Mouse (Mus musculus) lung, embryonic 14.5 days (tissue): ENCODE results near the gene Ets2. TPM values are rescaled to one million over a fixed set of nuclear protein-coding genes. Genes with fewer than 3 reads are reported as not detected.
A peak's percentile ranks its signal among the peaks of the same experiment; 100 is the strongest.

Experiments
- ATAC-seq: fragments of 200-750 bp; cut with Nextera tagmentation; 2 replicates; pipeline ENCODE4 v1.8.0; 2017; ENCODE audit warnings: mild to moderate bottlenecking, moderate TSS enrichment, moderate library complexity; ENCODE audit not compliant: insufficient read depth
- DNase-seq: peaks from one replicate; pipeline ENCODE4 v3.0.0-alpha.2; 2015
- H3K27ac ChIP-seq: fragments of 300-500 bp; sonication (generic); 2 replicates; pipeline ENCODE4 v1.5.1; 2014; ENCODE audit warnings: low read depth, mild to moderate bottlenecking, moderate library complexity
- H3K27me3 ChIP-seq: fragments of 300-500 bp; sonication (generic); 2 replicates; pipeline ENCODE4 v1.6.1; 2014; ENCODE audit warnings: low read length, control low read depth; ENCODE audit not compliant: insufficient read depth
- H3K36me3 ChIP-seq: fragments of 300-500 bp; sonication (generic); 2 replicates; pipeline ENCODE4 v1.6.1; 2014; ENCODE audit warnings: control low read depth; ENCODE audit not compliant: insufficient read depth
- H3K4me1 ChIP-seq: fragments of 300-500 bp; sonication (generic); 2 replicates; pipeline ENCODE4 v1.6.1; 2014; ENCODE audit warnings: antibody characterized with exemption, control low read depth; ENCODE audit not compliant: insufficient read depth
- H3K4me2 ChIP-seq: fragments of 300-500 bp; sonication (generic); 2 replicates; pipeline ENCODE4 v1.6.1; 2014; ENCODE audit warnings: mild to moderate bottlenecking
- H3K4me3 ChIP-seq: fragments of 300-500 bp; sonication (generic); 2 replicates; pipeline ENCODE4 v1.5.1; 2014; ENCODE audit warnings: low read depth, low read length
- H3K9ac ChIP-seq: fragments of 300-500 bp; sonication (generic); 2 replicates; pipeline ENCODE4 v1.6.1; 2014
- H3K9me3 ChIP-seq: fragments of 300-500 bp; sonication (generic); 2 replicates; pipeline ENCODE4 v1.6.1; 2016; ENCODE audit warnings: low read depth, low read length, control low read depth
- CTCF ChIP-seq: IDR thresholded peaks from 2 replicates; pipeline ENCODE4 v1.5.1; 2016; ENCODE audit warnings: antibody characterized with exemption, low read depth
- WGBS: fragments of 180-500 bp; shearing (Covaris S2); extraction: QIAGEN DNeasy Blood & Tissue Kit; methylation state at CpG from one replicate; pipeline ENCODE4 v1.1.7; 2014; 5-methylcytosine and 5-hydroxymethylcytosine counted together
- polyA plus RNA-seq: library from polyadenylated mRNA; unstranded; fragments of >200 nt; fragmentation: Nextera tagmentation; extraction: Ambion mirVana; gene quantifications from 2 replicates; pipeline ENCODE4 v1.2.1, GENCODE M21; 2014

The Ets2 gene
- polyA plus RNA-seq, 1 experiment from 2014 or later = 72.6 TPM

GRCm38 (mm10) chr16:95699721-95700120 is 2.2 kb upstream of the Ets2 start:
- Histone ChIP-seq H3K36me3 (peaks cover 6% of the 10 kb centered on the region), H3K9me3 (no peaks in the 10 kb centered on the region), H3K4me1 (peaks cover 15% of the 10 kb centered on the region), H3K27ac (peak overlapping the region; percentile 61), H3K9ac (no peak overlapping the region), H3K4me2 (no peak overlapping the region), H3K4me3 (no peak overlapping the region), H3K27me3 (no peaks in the 10 kb centered on the region)
- 29% methylated on average over 3 of the region's 3 CpGs for WGBS
- ATAC-seq (peak; percentile 22; the same call in 1 of the 2 replicates), DNase-seq (peak; percentile 46)
- TF ChIP-seq CTCF = no peak

- DNase-seq (no peak), ATAC-seq (no peak)
- H3K9me3 ChIP-seq = no peaks in the 10 kb centered on the region
- WGBS = 56% methylated on average over 7 of the region's 7 CpGs
- peaks cover 15% of the 10 kb centered on the region for H3K4me1 ChIP-seq
- H3K27ac ChIP-seq = peak overlapping the region; percentile 36
- H3K27me3 ChIP-seq = no peaks in the 10 kb centered on the region
- TF ChIP-seq CTCF = no peak
- H3K36me3 ChIP-seq = peaks cover 7% of the 10 kb centered on the region
- no peak overlapping the region for H3K9ac ChIP-seq
- H3K4me2 ChIP-seq = no peak overlapping the region
- H3K4me3 ChIP-seq = no peak overlapping the region
These were observed 1.7 kb upstream of the Ets2 start for GRCm38 (mm10) chr16:95700224-95700623.

DNA sequence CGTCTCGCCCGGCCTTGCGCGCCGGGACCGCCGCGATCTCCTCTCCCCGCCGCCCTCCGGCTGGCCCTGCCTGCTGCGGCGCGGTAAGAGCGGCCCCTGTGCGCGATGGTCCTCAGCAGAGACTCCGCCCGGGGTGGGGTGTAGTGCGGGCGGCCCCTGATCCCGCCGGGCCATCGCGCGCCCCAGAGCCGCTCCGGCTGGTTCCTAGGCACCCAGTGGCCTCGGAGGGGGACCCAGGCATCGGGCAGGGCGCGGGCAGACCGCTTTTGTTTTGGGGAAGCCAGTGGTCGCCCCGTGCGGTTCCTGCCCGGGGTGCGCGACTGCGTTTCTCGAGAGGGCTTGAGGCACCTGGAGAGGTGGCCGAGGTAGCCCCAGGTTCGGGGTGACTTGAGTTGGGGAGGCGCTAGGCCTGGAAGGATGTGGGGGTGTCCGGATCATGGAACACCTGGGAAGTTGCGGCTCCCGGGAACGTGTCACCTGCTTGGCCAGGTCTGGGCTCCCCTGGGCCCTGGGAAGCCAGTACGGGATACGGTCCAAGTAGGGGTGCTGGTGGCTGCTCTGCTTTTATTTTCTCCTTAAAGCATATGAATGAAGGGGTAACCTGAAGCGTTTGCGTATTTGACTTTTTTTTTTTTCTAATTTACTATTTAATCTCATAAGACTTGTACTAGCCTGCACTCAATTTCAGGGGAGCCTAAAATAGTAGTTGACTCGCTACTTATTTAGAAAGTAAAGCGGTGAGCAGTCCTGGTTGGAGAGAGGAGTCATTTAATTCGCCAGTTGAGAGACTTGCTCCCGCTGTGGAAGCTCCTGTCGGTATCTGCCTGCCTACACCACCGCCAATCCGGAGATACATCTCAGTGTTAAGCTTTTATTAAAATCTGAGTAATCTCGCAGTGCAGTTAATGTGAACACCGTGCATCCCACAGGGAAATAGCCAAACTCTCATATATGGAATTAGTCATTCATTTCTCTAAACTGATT is 979 bp downstream of the Ets2 start:
- Histone ChIP-seq H3K4me1 (peaks cover 19% of the 10 kb centered on the region), H3K27ac (peak overlapping the region; percentile 97), H3K9me3 (no peaks in the 10 kb centered on the region), H3K36me3 (peaks cover 21% of the 10 kb centered on the region), H3K9ac (peak overlapping the region; percentile 98), H3K27me3 (no peaks in the 10 kb centered on the region), H3K4me2 (peak overlapping the region; percentile 82), H3K4me3 (peak overlapping the region; percentile 93)
- WGBS = under 1% methylated on average over 57 of the region's 62 CpGs
- no peak for TF ChIP-seq CTCF
- DNase-seq (peak; percentile 62), ATAC-seq (peak; percentile 81)

DNA sequence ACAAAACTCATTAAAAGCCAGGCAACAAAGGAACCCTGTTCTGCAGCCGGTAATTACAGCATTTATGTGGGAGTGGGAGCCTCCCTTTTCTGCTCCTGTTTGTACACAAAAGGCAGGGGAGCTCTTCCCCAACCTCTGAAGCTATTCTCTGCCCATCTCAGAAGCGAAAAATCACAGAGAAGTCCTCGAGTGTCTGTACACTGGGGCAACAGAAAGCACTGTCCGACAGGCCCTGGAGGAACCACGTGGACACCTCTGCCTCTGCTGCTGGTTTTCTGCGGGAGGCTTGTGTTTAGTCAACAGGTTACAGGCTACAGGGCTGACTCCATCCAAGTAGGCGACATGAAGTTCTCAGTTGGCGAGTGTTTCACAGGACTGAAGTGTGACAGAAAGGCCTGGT is 2.1 kb downstream of the Ets2 start:
- no peaks in the 10 kb centered on the region for H3K9me3 ChIP-seq
- WGBS = 10% methylated on average over 8 of the region's 8 CpGs
- no peak for TF ChIP-seq CTCF
- H3K27ac ChIP-seq = peak overlapping the region; percentile 54; the same call in 1 of the 2 replicates
- peaks cover 23% of the 10 kb centered on the region for H3K4me1 ChIP-seq
- H3K36me3 ChIP-seq = peaks cover 29% of the 10 kb centered on the region
- peak overlapping the region; percentile 58 for H3K9ac ChIP-seq
- peak overlapping the region; percentile 93 for H3K4me3 ChIP-seq
- H3K4me2 ChIP-seq = peak overlapping the region; percentile 82
- peak; percentile 47 for DNase-seq
- no peak for ATAC-seq
- H3K27me3 ChIP-seq = no peaks in the 10 kb centered on the region

DNA sequence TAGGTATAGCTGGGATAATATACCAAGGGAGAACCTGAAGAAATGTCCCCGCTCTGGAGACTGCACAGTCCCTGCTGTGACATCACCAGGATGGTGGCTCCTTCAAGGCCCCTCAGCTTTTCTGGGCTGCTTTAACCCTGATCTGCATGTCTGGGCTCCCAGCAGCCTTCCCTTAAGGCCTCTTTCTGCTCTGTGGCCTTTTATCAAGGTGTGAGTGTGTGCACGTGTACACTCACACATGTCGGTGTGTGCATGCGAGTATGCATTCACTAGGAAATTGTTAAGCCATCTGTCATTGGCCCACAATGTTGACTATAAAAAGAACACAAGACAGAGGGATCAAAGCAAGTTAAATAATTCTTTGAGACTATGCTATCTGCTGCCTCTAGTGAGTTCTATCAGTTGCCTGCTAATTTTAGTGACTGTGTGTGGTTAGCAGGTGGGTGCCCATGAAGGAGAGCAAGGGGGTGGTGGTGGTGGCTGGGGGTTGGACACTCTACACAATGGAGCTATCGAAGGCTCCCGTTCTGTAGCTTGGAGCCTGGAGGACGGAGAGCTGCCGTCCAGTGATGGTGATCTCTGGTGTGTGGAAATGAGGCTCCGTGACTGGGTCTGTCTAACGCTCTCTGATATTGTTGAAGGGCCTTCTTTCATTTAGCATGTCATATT is 2.9 kb downstream of the Ets2 start:
- no peaks in the 10 kb centered on the region for H3K27me3 ChIP-seq
- ATAC-seq (no peak), DNase-seq (no peak)
- peak overlapping the region; percentile 82 for H3K4me2 ChIP-seq
- WGBS = 48% methylated on average over 10 of the region's 10 CpGs
- peak overlapping the region; percentile 54; the same call in 1 of the 2 replicates for H3K27ac ChIP-seq
- no peaks in the 10 kb centered on the region for H3K9me3 ChIP-seq
- H3K4me1 ChIP-seq = peaks cover 23% of the 10 kb centered on the region
- H3K9ac ChIP-seq = peak overlapping the region; percentile 58
- H3K4me3 ChIP-seq = peak overlapping the region; percentile 93
- TF ChIP-seq CTCF = no peak
- peaks cover 34% of the 10 kb centered on the region for H3K36me3 ChIP-seq

- Histone ChIP-seq H3K4me2 (peak overlapping the region; percentile 82), H3K36me3 (peaks cover 44% of the 10 kb centered on the region), H3K27ac (no peak overlapping the region), H3K4me3 (peak overlapping the region; percentile 93; the same call in 1 of the 2 replicates), H3K9ac (no peak overlapping the region), H3K27me3 (no peaks in the 10 kb centered on the region), H3K9me3 (no peaks in the 10 kb centered on the region), H3K4me1 (peaks cover 23% of the 10 kb centered on the region)
- 86% methylated on average over 6 of the region's 6 CpGs for WGBS
- TF ChIP-seq CTCF = no peak
- no peak for DNase-seq
- no peak for ATAC-seq
These were observed 3.9 kb downstream of the Ets2 start for GRCm38 (mm10) chr16:95705771-95706170.
